Mouse (Mus musculus) intestine, embryonic 14.5 days (tissue): ENCODE data around the gene Zfp451. TPM values are rescaled to one million over a fixed set of nuclear protein-coding genes. Genes with fewer than 3 reads are reported as not detected.

Experiments used
- ATAC-seq: fragments of 200-750 bp; cut with Nextera tagmentation; replicated peaks from 2 replicates; pipeline ENCODE4 v1.8.0; 2017; ENCODE audit warnings: low read depth, moderate number of reproducible peaks, moderate TSS enrichment, moderate library complexity; ENCODE audit not compliant: low FRiP score, low TSS enrichment
- DNase-seq: peaks from one replicate; pipeline ENCODE4 v3.0.0-alpha.2; 2018; ENCODE audit warnings: low spot score
- H3K27ac ChIP-seq: fragments of 300-500 bp; sonication (generic); 2 replicates; pipeline ENCODE4 v1.5.1; 2014; ENCODE audit warnings: low read depth, mild to moderate bottlenecking, control low read depth
- H3K27me3 ChIP-seq: fragments of 300-500 bp; sonication (generic); replicated peaks from 2 replicates; pipeline ENCODE4 v1.6.1; 2014; ENCODE audit warnings: low read length, control low read depth; ENCODE audit not compliant: control insufficient read depth, insufficient read depth
- H3K36me3 ChIP-seq: fragments of 300-500 bp; sonication (generic); 2 replicates; pipeline ENCODE4 v1.6.1; 2014; ENCODE audit warnings: low read length, control low read depth; ENCODE audit not compliant: control insufficient read depth, insufficient read depth
- H3K4me1 ChIP-seq: fragments of 300-500 bp; sonication (generic); replicated peaks from 2 replicates; pipeline ENCODE4 v1.6.1; 2014; ENCODE audit warnings: low read length, control low read depth, mixed read lengths; ENCODE audit not compliant: control insufficient read depth, insufficient read depth
- H3K4me2 ChIP-seq: fragments of 300-500 bp; sonication (generic); 2 replicates; pipeline ENCODE4 v1.6.1; 2014; ENCODE audit warnings: low read length
- H3K4me3 ChIP-seq: fragments of 300-500 bp; sonication (generic); 2 replicates; pipeline ENCODE4 v1.5.1; 2014; ENCODE audit warnings: low read depth, low read length, control low read depth, mixed read lengths
- H3K9ac ChIP-seq: fragments of 300-500 bp; sonication (generic); 2 replicates; pipeline ENCODE4 v1.6.1; 2014; ENCODE audit warnings: mild to moderate bottlenecking, low read length
- H3K9me3 ChIP-seq: fragments of 300-500 bp; sonication (generic); 2 replicates; pipeline ENCODE4 v1.6.1; 2016; ENCODE audit warnings: low read length, control low read depth; ENCODE audit not compliant: control insufficient read depth
- WGBS: fragments of 180-500 bp; shearing (Covaris S2); extraction: QIAGEN DNeasy Blood & Tissue Kit; methylation state at CpG from one replicate; pipeline ENCODE4 v1.1.7; 2014; 5-methylcytosine and 5-hydroxymethylcytosine counted together
- polyA plus RNA-seq: library from polyadenylated mRNA; unstranded; fragments of >200 nt; fragmentation: Nextera tagmentation; extraction: Ambion mirVana; gene quantifications from 2 replicates; pipeline ENCODE4 v1.2.1, GENCODE M21; 2014

Gene Zfp451
- polyA plus RNA-seq, 1 experiment from 2014 or later, result 26.4 TPM

- DNase-seq, result no peak
- H3K27me3 ChIP-seq, result no peaks in the 10 kb centered on the region
- no peak overlapping the region for H3K27ac ChIP-seq
- H3K4me1 ChIP-seq, result no peaks in the 10 kb centered on the region
- H3K4me2 ChIP-seq, result no peak overlapping the region
- H3K9me3 ChIP-seq, result no peaks in the 10 kb centered on the region
- WGBS, result 76% methylated on average over 16 of the region's 16 CpGs
- no peak overlapping the region for H3K4me3 ChIP-seq
- no peak overlapping the region for H3K9ac ChIP-seq
- no peak for ATAC-seq
- H3K36me3 ChIP-seq, result peaks cover 77% of the 10 kb centered on the region
These were observed 47.6 kb downstream of the Zfp451 start for GRCm38 (mm10) chr1:33766520-33767508.

GRCm38 (mm10) chr1:33765468-33766080 is 48.8 kb downstream of the Zfp451 start:
- WGBS, result 92% methylated on average over 11 of the region's 11 CpGs
- Histone ChIP-seq H3K4me2 (no peak overlapping the region), H3K9me3 (no peaks in the 10 kb centered on the region), H3K27ac (no peak overlapping the region), H3K9ac (no peak overlapping the region), H3K27me3 (no peaks in the 10 kb centered on the region), H3K4me1 (no peaks in the 10 kb centered on the region), H3K4me3 (no peak overlapping the region), H3K36me3 (peaks cover 76% of the 10 kb centered on the region)
- DNase-seq (no peak), ATAC-seq (no peak)

GRCm38 (mm10) chr1:33763826-33764225 is 50.6 kb downstream of the Zfp451 start:
- no peak for ATAC-seq
- H3K27ac ChIP-seq, result no peak overlapping the region

GRCm38 (mm10) chr1:33758488-33758887 is 55.9 kb downstream of the Zfp451 start:
- ATAC-seq (no peak), DNase-seq (no peak)
- Histone ChIP-seq H3K9ac (no peak overlapping the region), H3K27me3 (no peaks in the 10 kb centered on the region), H3K4me2 (no peak overlapping the region), H3K36me3 (peaks cover 30% of the 10 kb centered on the region; the same call in 1 of the 2 replicates), H3K9me3 (no peaks in the 10 kb centered on the region), H3K4me1 (peaks cover 6% of the 10 kb centered on the region; the same call in 1 of the 2 replicates), H3K27ac (no peak overlapping the region), H3K4me3 (no peak overlapping the region)
- 50% methylated on average over 4 of the region's 4 CpGs for WGBS

More at GRCm38 (mm10) chr1:33763826-33764225, 50.6 kb downstream of the Zfp451 start:
- Histone ChIP-seq H3K36me3 (peaks cover 65% of the 10 kb centered on the region), H3K9ac (no peak overlapping the region), H3K4me3 (no peak overlapping the region), H3K27me3 (no peaks in the 10 kb centered on the region), H3K9me3 (no peaks in the 10 kb centered on the region), H3K4me2 (no peak overlapping the region), H3K4me1 (no peaks in the 10 kb centered on the region)
- 43% methylated on average over 2 of the region's 2 CpGs for WGBS
- DNase-seq, result no peak

- H3K36me3 ChIP-seq, result peaks cover 23% of the 10 kb centered on the region; the same call in 1 of the 2 replicates
- H3K4me1 ChIP-seq, result peaks cover 6% of the 10 kb centered on the region; the same call in 1 of the 2 replicates
- 1% methylated on average over 56 of the region's 61 CpGs for WGBS
- peak within 1 kb of the TSS; percentile 55; the same call in 1 of the 2 replicates for H3K27ac ChIP-seq
- peak within 1 kb of the TSS; percentile 87 for H3K9ac ChIP-seq
- DNase-seq (peak; percentile 82), ATAC-seq (peak; percentile 87)
- peak within 1 kb of the TSS; percentile 86 for H3K4me2 ChIP-seq
- no peaks in the 10 kb centered on the region for H3K9me3 ChIP-seq
- H3K27me3 ChIP-seq, result no peaks in the 10 kb centered on the region
- H3K4me3 ChIP-seq, result peak within 1 kb of the TSS; percentile 65
These were observed 56.8 kb downstream of the Zfp451 start, which contains the start of gene Bag2 for GRCm38 (mm10) chr1:33757491-33758041. Gene Bag2 (minus strand): TSS chr1:33757795.

GRCm38 (mm10) chr1:33757033-33757413 is 57.4 kb downstream of the Zfp451 start:
- peak; percentile 53 for ATAC-seq
- 2% methylated on average over 14 of the region's 14 CpGs for WGBS
- Histone ChIP-seq H3K9me3 (no peaks in the 10 kb centered on the region), H3K9ac (peak overlapping the region; percentile 87), H3K4me1 (peaks cover 6% of the 10 kb centered on the region; the same call in 1 of the 2 replicates), H3K4me3 (peak overlapping the region; percentile 65), H3K27ac (peak overlapping the region; percentile 14; the same call in 1 of the 2 replicates), H3K36me3 (peaks cover 18% of the 10 kb centered on the region; the same call in 1 of the 2 replicates), H3K4me2 (peak overlapping the region; percentile 86), H3K27me3 (no peaks in the 10 kb centered on the region)
- peak; percentile 69 for DNase-seq

GRCm38 (mm10) chr1:33756258-33757032 is 58.0 kb downstream of the Zfp451 start:
- Histone ChIP-seq H3K4me1 (peaks cover 6% of the 10 kb centered on the region; the same call in 1 of the 2 replicates), H3K4me2 (peak overlapping the region; percentile 86), H3K27ac (peak overlapping the region; percentile 14; the same call in 1 of the 2 replicates), H3K9me3 (no peaks in the 10 kb centered on the region), H3K9ac (peak overlapping the region; percentile 87), H3K4me3 (peak overlapping the region; percentile 65), H3K27me3 (no peaks in the 10 kb centered on the region), H3K36me3 (peaks cover 12% of the 10 kb centered on the region; the same call in 1 of the 2 replicates)
- DNase-seq (peak; percentile 69), ATAC-seq (no peak; the same call in 1 of the 2 replicates)
- WGBS, result 24% methylated on average over 18 of the region's 18 CpGs
